Mouse (Mus musculus) forebrain, postnatal 0 days (tissue): ENCODE measurements around the gene Igfbp3. TPM values are rescaled to one million over a fixed set of nuclear protein-coding genes. Genes with fewer than 3 reads are reported as not detected.

Source experiments
- ATAC-seq: fragments of 200-750 bp; cut with Nextera tagmentation; 2 replicates; pipeline ENCODE4 v1.8.0; 2017; ENCODE audit warnings: mild to moderate bottlenecking, moderate library complexity
- DNase-seq: peaks from one replicate; pipeline ENCODE4 v3.0.0-alpha.2; 2015
- H3K27ac ChIP-seq: fragments of 300-500 bp; sonication (generic); 2 replicates; pipeline ENCODE4 v1.5.1; 2014; ENCODE audit warnings: low read depth, mild to moderate bottlenecking, antibody characterized with exemption, low read length, moderate library complexity, mixed read lengths
- H3K27me3 ChIP-seq: fragments of 300-500 bp; sonication (generic); 2 replicates; pipeline ENCODE4 v1.6.1; 2014; ENCODE audit warnings: mild to moderate bottlenecking, low read length, mixed read lengths; ENCODE audit not compliant: insufficient read depth
- H3K36me3 ChIP-seq: fragments of 300-500 bp; sonication (generic); 2 replicates; pipeline ENCODE4 v1.6.1; 2014; ENCODE audit warnings: mild to moderate bottlenecking, moderate library complexity; ENCODE audit not compliant: insufficient read depth
- H3K4me1 ChIP-seq: fragments of 300-500 bp; sonication (generic); 2 replicates; pipeline ENCODE4 v1.6.1; 2014; ENCODE audit warnings: antibody characterized with exemption; ENCODE audit not compliant: insufficient read depth
- H3K4me2 ChIP-seq: fragments of 300-500 bp; sonication (generic); 2 replicates; pipeline ENCODE4 v1.6.1; 2014; ENCODE audit warnings: low read depth, mild to moderate bottlenecking, moderate library complexity
- H3K4me3 ChIP-seq: fragments of 300-500 bp; sonication (generic); 2 replicates; pipeline ENCODE4 v1.5.1; 2014; ENCODE audit warnings: low read depth, low read length, mixed read lengths
- H3K9ac ChIP-seq: fragments of 300-500 bp; sonication (generic); 2 replicates; pipeline ENCODE4 v1.6.1; 2014; ENCODE audit warnings: mild to moderate bottlenecking
- H3K9me3 ChIP-seq: fragments of 300-500 bp; sonication (generic); 2 replicates; pipeline ENCODE4 v1.6.1; 2016; ENCODE audit warnings: low read length
- CTCF ChIP-seq: sonication (generic); IDR thresholded peaks from 2 replicates; pipeline ENCODE4 v1.5.1; 2016; ENCODE audit warnings: antibody characterized with exemption, control low read depth, low read depth
- WGBS: fragments of 180-500 bp; shearing (Covaris S2); extraction: QIAGEN DNeasy Blood & Tissue Kit; methylation state at CpG from one replicate; pipeline ENCODE4 v1.1.7; 2014; 5-methylcytosine and 5-hydroxymethylcytosine counted together
- polyA plus RNA-seq: library from polyadenylated mRNA; unstranded; fragments of >200 nt; fragmentation: Nextera tagmentation; extraction: Ambion mirVana; gene quantifications from 2 replicates; pipeline ENCODE4 v1.2.1, GENCODE M21; 2015
- total RNA-seq: library from RNA; depleted of rRNA; stranded (reverse); fragments of >200 nt; gene quantifications from 2 replicates; pipeline ENCODE4 v1.2.3, GENCODE M21; 2014

Gene Igfbp3
- total and polyA plus RNA-seq, 2 experiments from 2014 or later: 32.6 to 61.9 TPM

DNA sequence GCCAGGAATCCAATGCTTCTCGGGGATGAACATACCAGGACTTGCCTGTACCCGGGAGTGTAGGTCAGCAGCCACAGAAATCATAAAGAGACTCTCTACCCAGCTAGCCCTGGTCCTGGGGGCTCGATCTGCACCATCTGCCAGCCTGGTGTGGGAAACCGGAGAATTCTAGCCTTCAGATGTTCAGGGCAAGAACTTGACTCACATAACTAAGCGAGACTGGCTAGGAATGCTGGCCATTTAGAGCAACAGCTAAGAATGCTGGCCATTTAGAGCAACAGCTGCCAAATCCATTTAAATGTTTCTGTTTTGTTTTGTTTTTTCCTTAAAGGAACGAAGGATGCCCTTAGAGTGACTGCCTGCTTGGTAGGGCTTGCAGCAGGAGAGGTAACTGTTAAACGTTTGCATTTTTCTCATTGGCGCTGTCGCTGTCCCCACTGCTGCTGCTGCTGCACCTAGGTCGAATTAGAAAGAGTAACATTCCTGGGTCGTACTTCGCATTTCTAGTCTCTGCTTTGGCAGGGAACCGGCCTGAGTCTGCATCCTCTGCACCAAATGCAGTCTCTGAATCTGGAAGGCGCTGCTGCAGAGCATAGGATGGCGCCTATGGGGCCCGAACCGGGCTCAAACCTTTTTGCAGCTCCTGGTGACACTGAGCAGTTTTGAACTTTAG lies 1.5 kb downstream of the Igfbp3 start:
- WGBS: 14% methylated on average over 17 of the region's 17 CpGs
- H3K4me3 ChIP-seq: peak overlapping the region; percentile 72
- peaks cover 8% of the 10 kb centered on the region for H3K27me3 ChIP-seq
- ATAC-seq: no peak
- peak overlapping the region; percentile 95 for H3K4me2 ChIP-seq
- no peak overlapping the region for H3K27ac ChIP-seq
- TF ChIP-seq CTCF: no peak
- H3K9ac ChIP-seq: peak overlapping the region; percentile 85; the same call in 1 of the 2 replicates
- peaks cover 16% of the 10 kb centered on the region; the same call in 1 of the 2 replicates for H3K36me3 ChIP-seq
- peaks cover 9% of the 10 kb centered on the region; the same call in 1 of the 2 replicates for H3K4me1 ChIP-seq
- DNase-seq: no peak
- no peaks in the 10 kb centered on the region for H3K9me3 ChIP-seq

DNA sequence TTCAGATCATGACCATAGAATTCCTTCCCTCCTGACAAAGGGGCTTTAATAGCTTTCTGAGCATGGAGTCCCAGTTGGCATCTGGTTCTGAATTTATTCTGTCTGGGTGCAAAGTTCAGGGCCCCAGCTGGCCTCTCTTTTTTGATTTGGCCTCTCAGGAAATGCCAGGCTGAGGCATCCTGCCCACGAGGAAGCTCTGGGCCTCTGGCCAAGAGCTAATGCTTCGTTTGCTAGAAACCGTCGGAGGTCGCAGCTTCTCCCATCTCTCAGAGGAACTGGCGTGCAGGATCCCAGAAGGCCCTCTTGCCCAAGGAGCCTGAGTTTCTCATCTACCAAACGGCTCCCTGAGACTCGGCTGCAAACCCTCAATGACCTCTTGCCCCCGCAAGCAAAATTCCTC lies 2.5 kb downstream of the Igfbp3 start:
- DNase-seq (peak; percentile 39), ATAC-seq (no peak)
- H3K36me3 ChIP-seq: peaks cover 23% of the 10 kb centered on the region
- H3K4me3 ChIP-seq: peak overlapping the region; percentile 16
- TF ChIP-seq CTCF: no peak
- WGBS: 20% methylated on average over 9 of the region's 9 CpGs
- peaks cover 8% of the 10 kb centered on the region for H3K27me3 ChIP-seq
- peaks cover 9% of the 10 kb centered on the region; the same call in 1 of the 2 replicates for H3K4me1 ChIP-seq
- peak overlapping the region; percentile 23 for H3K4me2 ChIP-seq
- no peak overlapping the region for H3K27ac ChIP-seq
- H3K9ac ChIP-seq: no peak overlapping the region
- H3K9me3 ChIP-seq: no peaks in the 10 kb centered on the region

DNA sequence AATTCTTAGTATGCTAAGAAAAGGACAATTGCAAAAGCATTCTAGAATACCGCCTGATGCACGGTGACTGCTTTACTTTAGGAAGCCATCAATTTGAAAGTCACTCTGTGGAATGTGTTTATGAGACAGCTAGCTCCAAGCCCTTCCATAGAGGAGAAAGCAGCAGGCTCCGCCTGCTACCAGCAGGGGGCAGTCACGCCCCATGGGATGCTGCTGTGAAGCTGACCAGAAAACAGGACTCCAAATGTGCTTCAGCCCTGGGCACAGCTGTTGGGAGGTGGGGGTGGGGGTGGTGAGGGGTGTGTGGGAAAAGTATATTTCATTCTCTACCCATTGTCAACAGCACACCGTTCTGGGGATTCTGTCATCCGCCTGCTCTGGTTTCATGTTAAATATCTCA lies 3.4 kb downstream of the Igfbp3 start:
- peak overlapping the region; percentile 23; the same call in 1 of the 2 replicates for H3K4me2 ChIP-seq
- peaks cover 8% of the 10 kb centered on the region for H3K27me3 ChIP-seq
- no peak overlapping the region for H3K4me3 ChIP-seq
- ATAC-seq: no peak
- H3K9me3 ChIP-seq: no peaks in the 10 kb centered on the region
- DNase-seq: peak; percentile 87
- H3K4me1 ChIP-seq: peaks cover 9% of the 10 kb centered on the region; the same call in 1 of the 2 replicates
- peak; percentile 92 for TF ChIP-seq CTCF
- no peak overlapping the region for H3K27ac ChIP-seq
- H3K9ac ChIP-seq: no peak overlapping the region
- 24% methylated on average over 6 of the region's 6 CpGs for WGBS
- peaks cover 23% of the 10 kb centered on the region for H3K36me3 ChIP-seq

DNA sequence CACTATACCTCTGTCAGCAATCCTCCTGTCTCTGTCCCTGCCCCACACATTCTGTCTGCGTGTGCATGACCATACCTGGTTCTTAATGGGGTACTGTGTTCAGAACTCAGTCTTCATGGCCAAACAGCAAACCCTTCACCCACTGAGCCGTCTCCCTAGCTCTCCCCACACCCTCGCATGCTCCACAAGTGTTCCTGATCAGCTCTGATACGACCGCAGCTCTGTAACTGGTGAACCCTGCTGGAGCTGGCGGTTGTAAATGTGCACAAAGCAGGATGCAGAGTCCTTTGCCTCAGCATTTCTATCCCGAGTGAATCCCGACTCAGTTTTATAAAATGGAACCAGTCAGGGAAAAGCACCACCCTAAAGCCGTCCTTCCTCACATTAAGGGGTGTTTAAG lies 9.9 kb downstream of the Igfbp3 start:
- H3K4me3 ChIP-seq: no peak overlapping the region
- no peak for DNase-seq
- no peak overlapping the region for H3K9ac ChIP-seq
- no peak for TF ChIP-seq CTCF
- H3K27me3 ChIP-seq: no peaks in the 10 kb centered on the region
- no peaks in the 10 kb centered on the region for H3K9me3 ChIP-seq
- H3K27ac ChIP-seq: no peak overlapping the region
- H3K4me1 ChIP-seq: no peaks in the 10 kb centered on the region
- no peak overlapping the region for H3K4me2 ChIP-seq
- peaks cover 16% of the 10 kb centered on the region for H3K36me3 ChIP-seq
- ATAC-seq: no peak
- 91% methylated on average over 9 of the region's 9 CpGs for WGBS

DNA sequence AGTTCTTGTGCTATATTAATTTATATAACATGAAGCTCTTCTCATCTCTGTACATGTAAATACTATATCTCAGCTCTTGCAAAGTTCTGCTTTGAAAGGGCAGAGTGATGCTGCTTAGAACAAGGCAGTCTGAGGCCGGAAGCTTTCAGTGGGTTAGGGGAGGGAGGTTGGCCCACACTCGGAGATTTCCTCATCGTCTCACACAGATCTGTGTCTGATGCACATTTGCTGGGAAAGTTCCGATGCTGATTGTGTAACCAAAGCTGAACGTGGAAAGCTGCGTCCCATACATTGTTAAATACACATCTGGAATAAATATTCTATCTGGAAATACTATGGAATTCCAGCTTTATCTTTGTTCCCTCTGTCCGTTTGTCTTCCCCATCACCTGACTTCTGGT lies 11.5 kb downstream of the Igfbp3 start:
- 85% methylated on average over 7 of the region's 7 CpGs for WGBS
- H3K4me1 ChIP-seq: no peaks in the 10 kb centered on the region
- no peaks in the 10 kb centered on the region for H3K9me3 ChIP-seq
- H3K9ac ChIP-seq: no peak overlapping the region
- H3K36me3 ChIP-seq: peaks cover 7% of the 10 kb centered on the region; the same call in 1 of the 2 replicates
- no peak for ATAC-seq
- no peak overlapping the region for H3K27ac ChIP-seq
- no peak for TF ChIP-seq CTCF
- no peak overlapping the region for H3K4me3 ChIP-seq
- DNase-seq: no peak
- H3K27me3 ChIP-seq: no peaks in the 10 kb centered on the region
- no peak overlapping the region for H3K4me2 ChIP-seq

DNA sequence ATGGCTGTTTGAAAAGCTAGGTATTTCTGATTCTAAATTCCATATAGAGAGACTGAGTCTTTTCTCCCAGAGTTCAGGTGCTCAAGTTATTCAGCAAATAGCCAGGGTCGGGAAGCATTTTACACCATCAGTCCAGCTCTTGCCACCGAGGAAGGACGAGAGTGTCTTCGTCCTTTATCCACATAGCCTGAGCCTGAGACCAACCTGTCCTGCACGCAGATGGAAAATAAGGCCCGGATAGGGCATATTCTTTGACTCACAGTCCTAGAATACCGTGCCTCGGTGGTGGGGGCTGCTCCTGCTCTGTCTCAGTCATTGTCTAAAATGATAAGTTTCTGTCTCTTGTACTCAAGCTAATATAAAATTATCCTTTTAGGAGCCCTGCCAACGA lies 13.3 kb downstream of the Igfbp3 start:
- no peaks in the 10 kb centered on the region for H3K27me3 ChIP-seq
- no peak for DNase-seq

DNA sequence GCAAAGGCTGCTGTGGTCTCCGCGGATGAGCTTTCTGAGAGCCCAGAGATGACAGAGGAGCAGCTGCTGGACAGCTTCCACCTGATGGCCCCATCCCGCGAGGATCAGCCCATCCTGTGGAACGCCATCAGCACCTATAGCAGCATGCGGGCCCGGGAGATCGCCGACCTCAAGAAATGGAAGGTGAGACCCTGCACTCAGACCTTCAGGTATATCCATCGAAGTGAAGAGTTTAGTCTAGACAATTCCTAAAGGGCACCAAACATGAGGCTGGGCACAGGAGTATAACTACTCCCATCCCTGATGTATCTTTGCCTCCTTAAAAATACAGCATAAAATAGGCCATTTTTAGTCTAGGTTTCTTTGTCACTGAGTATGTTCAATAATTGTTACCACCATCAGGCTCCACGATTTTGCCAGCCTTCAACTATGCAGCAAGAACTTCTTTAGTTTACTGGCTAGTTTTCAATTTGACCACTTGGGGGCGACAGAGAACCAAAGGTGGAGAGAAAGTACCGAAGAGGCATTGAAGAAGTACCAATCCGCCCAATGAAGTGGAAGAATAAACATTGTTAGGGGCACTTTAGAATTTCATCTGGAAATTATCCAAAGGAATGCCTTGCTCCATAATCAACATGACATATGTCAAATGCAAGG lies 13.9 kb downstream of the Igfbp3 start:
- H3K36me3 ChIP-seq: no peaks in the 10 kb centered on the region
- H3K27ac ChIP-seq: no peak overlapping the region
- no peaks in the 10 kb centered on the region for H3K27me3 ChIP-seq
- 57% methylated on average over 14 of the region's 14 CpGs for WGBS
- H3K9me3 ChIP-seq: no peaks in the 10 kb centered on the region
- ATAC-seq: no peak; the same call in 1 of the 2 replicates
- peak; percentile 88 for TF ChIP-seq CTCF
- no peaks in the 10 kb centered on the region for H3K4me1 ChIP-seq
- no peak overlapping the region for H3K4me3 ChIP-seq
- peak; percentile 86 for DNase-seq
- no peak overlapping the region for H3K9ac ChIP-seq
- H3K4me2 ChIP-seq: no peak overlapping the region

More for the DNA sequence above, 13.3 kb downstream of the Igfbp3 start:
- no peak for ATAC-seq
- Histone ChIP-seq H3K4me3 (no peak overlapping the region), H3K36me3 (no peaks in the 10 kb centered on the region), H3K4me2 (no peak overlapping the region), H3K9me3 (no peaks in the 10 kb centered on the region), H3K27ac (no peak overlapping the region), H3K9ac (no peak overlapping the region), H3K4me1 (no peaks in the 10 kb centered on the region)
- no peak for TF ChIP-seq CTCF
- 83% methylated on average over 9 of the region's 9 CpGs for WGBS
